Mouse (Mus musculus): ENCODE measurements around the gene Otulin.

- TF ChIP-seq POLR2A (IDR thresholded peaks at IDR 0.05; ENCODE audit: insufficient read length, low read depth) (no peak), USF1 (IDR thresholded peaks at IDR 0.05; ENCODE audit: low read depth) (no peak)
Observed at GRCm38 (mm10) chr15:27567356-27567755, 63.1 kb downstream of the Otulin start.

Data from myocyte (in vitro differentiated cells).